Mouse (Mus musculus) cerebellum, adult 2 months (tissue): Measurements from ENCODE around the gene Flad1.

Source experiments
- CTCF ChIP-seq: fragments of 200-500 bp; IDR thresholded peaks from 2 replicates; pipeline ENCODE4 v1.5.1; 2011; ENCODE audit warnings: low read depth, mild to moderate bottlenecking, control low read depth, low read length, moderate library complexity, borderline replicate concordance; ENCODE audit not compliant: insufficient read depth
- POLR2A ChIP-seq: fragments of 200-500 bp; IDR thresholded peaks from 2 replicates; pipeline ENCODE4 v1.6.1; 2011; ENCODE audit warnings: low read length, control low read depth, borderline replicate concordance; ENCODE audit not compliant: insufficient read depth

DNA sequence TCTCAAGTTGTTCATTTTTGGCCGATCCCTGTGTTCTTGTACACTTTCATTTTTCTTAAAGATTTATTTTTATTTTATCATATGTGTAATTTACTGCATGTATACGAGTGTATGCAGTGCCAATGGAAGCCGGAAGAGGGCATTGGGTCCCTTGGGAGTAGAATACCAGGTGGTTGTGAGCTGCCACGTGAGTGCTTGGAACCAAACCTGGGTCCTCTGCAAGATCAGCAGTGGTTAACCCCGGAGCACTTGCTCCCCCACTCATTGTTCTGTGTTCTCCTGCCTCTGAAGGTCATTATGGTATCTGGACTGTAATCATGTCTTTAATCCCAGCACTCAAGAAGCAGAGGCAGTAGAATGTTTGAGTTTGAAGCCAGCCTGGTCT lies 13.5 kb upstream of the Flad1 start:
- TF ChIP-seq POLR2A (no peak), CTCF (no peak)
